Mouse (Mus musculus) ES-E14 (cell line): ENCODE results near the gene Btbd16.

Experiments
- CHD2 ChIP-seq: IDR thresholded peaks from 2 replicates; pipeline ENCODE4 v1.6.1; 2014; ENCODE audit warnings: mild to moderate bottlenecking, low read depth, low read length, inconsistent platforms
- HCFC1 ChIP-seq: IDR thresholded peaks from 2 replicates; pipeline ENCODE4 v1.6.1; 2012; ENCODE audit warnings: low read length, inconsistent platforms, borderline replicate concordance; ENCODE audit not compliant: insufficient read depth
- MAFK ChIP-seq: IDR thresholded peaks from 2 replicates; pipeline ENCODE4 v1.6.1; 2014; ENCODE audit warnings: mild to moderate bottlenecking, low read depth, low read length, inconsistent platforms; ENCODE audit not compliant: insufficient read depth
- ZC3H11A ChIP-seq: IDR thresholded peaks from 2 replicates; pipeline ENCODE4 v1.6.1; 2012; ENCODE audit warnings: low read depth, mild to moderate bottlenecking, inconsistent platforms, low read length, borderline replicate concordance
- ZNF384 ChIP-seq: IDR thresholded peaks from 2 replicates; pipeline ENCODE4 v1.6.1; 2012; ENCODE audit warnings: low read depth, low read length, inconsistent platforms

DNA sequence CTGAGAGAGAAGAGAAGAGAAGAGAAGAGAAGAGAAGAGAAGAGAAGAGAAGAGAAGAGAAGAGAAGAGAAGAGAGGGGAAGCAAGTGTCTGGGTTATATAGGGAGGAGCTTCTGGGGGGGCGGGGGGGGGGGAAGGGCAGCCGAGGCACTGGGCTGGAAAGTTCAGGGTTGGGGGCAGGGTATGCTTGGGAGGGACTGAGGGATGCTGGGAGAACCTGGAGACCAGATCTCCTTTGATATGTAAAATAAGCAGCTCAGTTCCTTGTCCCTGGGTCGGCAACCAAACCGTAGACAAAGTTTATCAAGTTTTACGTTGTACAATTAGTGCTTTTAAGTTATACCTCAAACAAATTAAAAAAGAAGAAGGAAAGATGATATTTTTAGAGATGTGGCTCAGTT lies 86.1 kb downstream of the Btbd16 start:
- no peak for TF ChIP-seq ZC3H11A
- TF ChIP-seq CHD2 = no peak
- no peak for TF ChIP-seq ZNF384
- no peak for TF ChIP-seq MAFK
- no peak for TF ChIP-seq HCFC1
